Mouse (Mus musculus) thymus, adult 18-20 months (tissue): ENCODE results near the gene Timmdc1.
A peak's percentile ranks its signal among the peaks of the same experiment; 100 is the strongest.

ENCODE experiments used
- DNase-seq, 2 experiments: peaks; one replicate each; pipeline ENCODE4 v3.0.0; 2022; ENCODE audit warnings: mixed read lengths in 2 of 2

Gene Timmdc1

GRCm38 (mm10) chr16:38522129-38523084, at the start of gene Timmdc1:
Timmdc1 (minus strand) TSS chr16:38522663.
- DNase-seq: peak; percentile 94 to 96

GRCm38 (mm10) chr16:38571481-38571880, 49.0 kb upstream of the Timmdc1 start:
- no peak for DNase-seq

DNA sequence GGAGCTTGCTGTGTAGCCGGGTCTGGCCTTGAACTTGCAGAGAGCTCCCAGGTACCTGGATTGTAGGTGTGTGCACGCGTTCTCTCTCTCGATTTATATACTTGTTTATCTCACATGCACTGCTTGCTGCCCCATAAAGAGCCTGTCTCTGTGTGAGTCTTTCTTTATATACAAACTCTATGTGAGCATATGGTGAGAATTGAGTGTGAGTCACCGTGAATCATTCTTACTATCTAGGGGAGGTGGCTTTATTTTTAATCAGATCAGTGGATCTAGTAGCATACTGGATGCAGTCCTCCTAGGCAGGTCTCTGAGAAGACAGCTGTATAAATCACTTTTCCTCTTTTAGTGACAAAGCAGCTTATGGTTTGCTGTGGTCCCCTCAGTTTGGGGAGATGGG, 45.7 kb upstream of the Timmdc1 start:
- no peak for DNase-seq

GRCm38 (mm10) chr16:38563516-38563915, 41.1 kb upstream of the Timmdc1 start:
- DNase-seq: no peak

DNA sequence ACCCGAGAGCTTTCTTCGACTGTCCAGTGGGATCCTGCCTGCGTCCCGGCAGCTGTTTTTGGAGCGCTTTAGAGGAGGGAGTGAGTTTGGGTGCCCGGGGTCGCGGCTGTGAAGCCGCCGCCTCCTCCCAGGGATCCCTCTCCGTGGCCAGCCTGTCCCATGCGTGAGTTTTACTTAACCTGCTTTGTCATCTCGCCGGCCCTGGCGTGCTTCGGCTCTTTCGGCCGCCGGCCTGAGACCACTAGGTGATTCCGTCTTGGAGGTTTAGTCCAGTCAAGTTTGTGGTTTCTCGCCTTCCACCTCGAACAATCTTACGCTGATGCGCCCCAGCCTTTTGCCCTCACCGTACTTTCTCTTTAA, 40.5 kb upstream of the Timmdc1 start:
- no peak for DNase-seq

GRCm38 (mm10) chr16:38562131-38562967, 39.9 kb upstream of the Timmdc1 start:
- peak; percentile 89 to 90 for DNase-seq

GRCm38 (mm10) chr16:38558221-38558748, 35.8 kb upstream of the Timmdc1 start, which contains the start of gene Tmem39a:
Tmem39a (plus strand) TSS chr16:38558698.
- no peak for DNase-seq

- no peak for DNase-seq
Measured at GRCm38 (mm10) chr16:38555988-38556387, 33.5 kb upstream of the Timmdc1 start.

DNA sequence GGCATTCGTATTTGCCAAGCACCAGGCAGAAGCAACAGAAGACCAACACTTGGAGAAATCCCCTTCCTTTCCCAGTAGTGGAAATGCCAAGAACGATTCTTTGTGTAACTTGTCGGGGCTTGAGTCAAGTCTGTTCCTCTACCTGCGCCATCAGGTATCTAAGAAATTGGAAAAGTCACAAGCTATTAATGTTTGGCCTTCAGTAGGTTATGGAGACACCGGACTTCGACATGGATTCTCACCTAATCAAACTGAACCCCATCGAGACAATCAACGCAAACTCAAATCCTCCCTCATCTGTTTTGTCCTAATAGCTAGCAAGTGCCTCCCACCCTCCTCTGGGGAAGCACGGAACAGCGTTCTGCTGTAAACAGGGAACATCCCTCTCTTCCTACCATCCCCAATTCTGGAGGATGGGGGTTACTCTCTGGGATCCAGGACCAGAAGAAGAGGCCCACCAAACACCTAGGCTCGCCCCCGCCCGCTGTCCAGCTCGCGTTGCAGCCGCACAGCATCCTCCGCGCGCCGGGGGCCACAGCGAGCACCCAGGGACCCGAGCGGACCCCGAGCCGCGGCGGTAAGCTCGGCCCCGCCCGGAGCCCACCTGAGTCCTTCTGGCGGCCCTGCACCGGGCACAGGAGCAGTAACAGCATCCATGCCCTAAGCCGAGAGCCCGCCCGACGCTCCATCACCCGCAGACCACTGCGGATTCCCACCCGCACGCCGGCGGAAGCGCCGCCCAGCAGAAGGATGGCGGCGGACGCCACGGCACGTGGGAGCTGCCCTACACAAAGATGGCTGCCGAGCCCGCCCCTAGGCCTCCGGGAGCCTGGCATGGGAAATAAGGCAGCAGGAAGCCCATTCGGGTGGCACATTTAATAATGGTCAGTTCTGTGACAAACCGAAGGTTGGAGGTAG, 27.3 kb upstream of the Timmdc1 start, which contains the start of gene Poglut1:
Gene Poglut1, minus strand, starts transcription at position 780 of the 918 bp plus-strand sequence.
- DNase-seq: peak; percentile 51 to 53

DNA sequence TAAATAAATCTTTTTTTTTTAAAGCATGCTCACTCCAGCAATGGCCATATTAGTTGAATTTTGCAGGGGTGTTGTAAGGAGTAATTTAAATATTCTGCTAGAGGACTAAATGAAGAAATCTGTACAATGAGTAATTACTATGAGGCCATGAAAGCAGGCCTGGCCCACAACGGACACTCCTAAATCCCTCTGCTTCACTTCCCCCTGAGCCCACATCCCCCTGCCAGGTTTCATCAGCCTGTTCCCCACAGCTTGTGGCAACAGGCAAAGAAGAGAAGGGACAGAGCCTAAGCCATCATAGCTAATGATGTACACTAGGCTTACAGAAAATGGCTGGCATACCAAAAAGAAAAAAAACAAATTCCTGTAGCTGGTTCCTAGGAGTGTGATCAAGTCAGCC, 25.5 kb upstream of the Timmdc1 start:
- no peak for DNase-seq

GRCm38 (mm10) chr16:38538716-38539380, 16.4 kb upstream of the Timmdc1 start:
- no peak for DNase-seq

- peak; percentile 36 to 44 for DNase-seq
Measured at GRCm38 (mm10) chr16:38536544-38537146, 14.2 kb upstream of the Timmdc1 start.

GRCm38 (mm10) chr16:38526264-38526663, 3.8 kb upstream of the Timmdc1 start:
- DNase-seq: no peak

DNA sequence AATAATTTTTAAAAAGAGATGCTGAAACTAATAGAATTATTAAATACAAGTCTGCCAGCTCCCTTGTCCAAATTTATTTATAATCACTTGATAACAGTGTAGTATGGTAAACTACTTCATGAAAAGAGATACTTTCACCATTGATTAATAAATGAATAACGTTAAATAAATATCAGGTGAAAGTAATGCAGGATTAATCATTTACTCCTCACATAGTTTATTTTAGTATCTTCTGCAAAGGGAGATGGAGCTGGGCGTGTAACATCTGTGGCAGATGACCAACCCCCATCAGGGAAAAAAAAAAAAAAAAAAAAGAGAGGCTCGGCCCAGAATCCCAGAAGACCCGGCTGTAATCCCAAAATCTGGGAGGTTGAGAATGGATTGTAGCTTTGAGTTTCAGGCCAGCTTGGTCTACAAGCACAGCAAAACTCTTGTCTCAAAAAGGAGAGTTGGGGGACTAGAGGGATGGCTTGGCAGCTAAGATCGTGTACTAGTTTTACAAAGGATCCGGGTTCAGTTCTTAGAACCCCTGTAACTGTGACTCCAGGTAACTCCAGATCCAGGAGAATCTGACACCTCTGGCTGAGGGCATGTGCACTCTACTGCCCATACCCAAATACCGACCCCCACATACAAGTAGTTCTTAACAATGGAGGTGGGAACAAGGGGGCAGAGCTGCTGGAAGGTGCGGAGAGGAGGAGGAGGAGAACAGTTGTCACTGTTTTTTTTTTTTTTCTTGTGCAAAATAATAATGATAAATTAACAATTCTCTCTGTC, 1.1 kb downstream of the Timmdc1 start:
- DNase-seq: no peak

DNA sequence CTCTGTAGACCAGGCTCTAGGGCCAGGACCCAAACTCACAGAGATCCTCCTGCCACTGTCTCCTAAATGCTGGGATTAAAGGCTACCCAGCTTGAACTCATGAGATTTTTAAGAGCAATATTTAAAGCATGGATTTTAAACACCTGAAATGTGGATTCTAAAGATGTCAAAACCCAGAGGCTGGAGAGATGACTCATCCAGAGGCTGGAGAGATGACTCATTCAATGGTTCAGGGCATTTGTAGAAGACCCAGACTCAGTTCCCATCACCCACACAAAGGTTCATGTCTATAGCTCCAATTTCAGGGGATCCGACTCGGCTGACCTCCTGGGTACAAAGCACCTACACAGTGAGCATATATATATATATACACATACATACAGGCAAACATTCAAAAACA, 3.3 kb downstream of the Timmdc1 start:
- DNase-seq: no peak

- no peak for DNase-seq
Measured at GRCm38 (mm10) chr16:38510846-38511245, 11.6 kb downstream of the Timmdc1 start.

- peak in 1 of 2 experiments; percentile 19 for DNase-seq
Measured at GRCm38 (mm10) chr16:38506041-38506634, 16.3 kb downstream of the Timmdc1 start.

DNA sequence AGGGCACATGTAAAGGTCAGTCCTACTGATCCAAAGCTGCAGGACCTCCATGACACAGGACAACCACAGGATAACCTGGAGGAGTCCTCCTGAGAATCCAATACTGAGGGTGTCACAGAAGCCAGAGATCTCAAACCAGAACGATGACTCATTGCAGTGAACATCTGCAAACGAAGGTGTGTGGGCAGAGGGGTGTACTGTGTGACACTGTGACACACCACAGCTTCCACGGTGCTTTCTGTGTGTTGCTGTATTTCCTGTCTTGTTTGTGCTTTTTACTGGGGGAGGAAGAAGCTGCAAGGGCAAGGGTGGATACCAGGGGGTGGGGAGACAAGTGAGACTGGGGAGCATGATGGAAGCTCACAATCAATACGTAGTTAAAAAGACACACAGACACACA, 18.9 kb downstream of the Timmdc1 start:
- DNase-seq: no peak

GRCm38 (mm10) chr16:38502469-38502868, 20.0 kb downstream of the Timmdc1 start:
- no peak for DNase-seq
